Mouse (Mus musculus): Measurements from ENCODE around the gene Ago1.

The Ago1 gene

GRCm38 (mm10) chr4:126483874-126484273 lies 15.5 kb upstream of the Ago1 start:
- ChIA-PET POLR2A (no interaction called here), CTCF (no interaction called here)

GRCm38 (mm10) chr4:126482951-126483350 lies 14.6 kb upstream of the Ago1 start:
- CTCF ChIA-PET, result interaction anchor here in 2 of 4 experiments (1.0 to 1.2 kb wide), 2 partner anchors 15 to 161 kb away, joined by 3 to 5 read pairs; partner anchors contain the start of genes Adprhl2 (in 1 of the 2) and Ago1 (in 1 of the 2)

GRCm38 (mm10) chr4:126481461-126481860 lies 13.1 kb upstream of the Ago1 start:
- POLR2A ChIA-PET, result interaction anchor here in 1 of 4 experiments (2.2 kb wide), 1 partner anchor 14 kb away, joined by 9 read pairs; no protein-coding TSS in a partner anchor

More at GRCm38 (mm10) chr4:126482951-126483350, 14.6 kb upstream of the Ago1 start:
- POLR2A ChIA-PET, result interaction anchor here in 3 of 4 experiments (0.5 to 2.2 kb wide), 9 partner anchors 15 to 175 kb away, joined by 3 to 15 read pairs (median 4); partner anchors contain the start of gene Ago1 (in 1 of the 3)

GRCm38 (mm10) chr4:126480288-126480687 lies 11.9 kb upstream of the Ago1 start:
- ChIA-PET CTCF (interaction anchor here in 1 of 4 experiments (0.6 kb wide), 1 partner anchor 76 kb away, joined by 4 read pairs; no protein-coding TSS in a partner anchor), POLR2A (interaction anchor here in 3 of 4 experiments (0.5 to 1.4 kb wide), 8 partner anchors 11 to 715 kb away, joined by 3 to 8 read pairs (median 3); partner anchors contain the start of gene Ago1 (in 2 of the 3))

More at GRCm38 (mm10) chr4:126481461-126481860, 13.1 kb upstream of the Ago1 start:
- CTCF ChIA-PET, result interaction anchor here in 1 of 4 experiments (0.7 kb wide), 1 partner anchor 10 kb away, joined by 3 read pairs; no protein-coding TSS in a partner anchor

GRCm38 (mm10) chr4:126473031-126473430 lies 4.6 kb upstream of the Ago1 start:
- ChIA-PET POLR2A (interaction anchor here in 2 of 4 experiments (0.5 to 1.3 kb wide), 6 partner anchors 8 to 316 kb away, joined by 3 read pairs; no protein-coding TSS in a partner anchor), CTCF (interaction anchor here in 1 of 4 experiments (0.6 kb wide), 1 partner anchor 62 kb away, joined by 3 read pairs; no protein-coding TSS in a partner anchor)

- ChIA-PET CTCF (interaction anchor here in 2 of 4 experiments (0.6 to 2.3 kb wide), 2 partner anchors 40 to 635 kb away, joined by 4 to 11 read pairs; partner anchors contain the start of gene Ago3 (in 1 of the 2)), POLR2A (interaction anchor here (0.6 to 7.4 kb wide), 15 partner anchors 11 to 1767 kb away, joined by 3 to 84 read pairs (median 3); partner anchors contain the start of gene Ago3 (in 2 of the 4))
Measured at GRCm38 (mm10) chr4:126469334-126469733, 951 bp upstream of the Ago1 start.

GRCm38 (mm10) chr4:126468925-126469324 lies 542 bp upstream of the Ago1 start:
- CTCF ChIA-PET, result interaction anchor here (0.6 to 2.3 kb wide), 6 partner anchors 9 to 636 kb away, joined by 3 to 11 read pairs (median 4); partner anchors contain the start of gene Ago3 (in 1 of the 4)
- POLR2A ChIA-PET, result interaction anchor here (0.6 to 7.4 kb wide), 18 partner anchors 11 to 1767 kb away, joined by 3 to 84 read pairs (median 3); partner anchors contain the start of genes Ago3 (in 4 of the 4) and Map7d1 (in 1 of the 4)

- CTCF ChIA-PET, result interaction anchor here (0.5 to 2.3 kb wide), 26 partner anchors 11 to 477 kb away, joined by 3 to 13 read pairs (median 4); partner anchors contain the start of genes Ago3 (in 2 of the 4), Adprhl2 (in 1 of the 4) and Clspn (in 1 of the 4)
- POLR2A ChIA-PET, result interaction anchor here (0.5 to 7.4 kb wide), 48 partner anchors 9 to 553 kb away, joined by 3 to 84 read pairs (median 4); partner anchors contain the start of genes Ago3 (in 4 of the 4), Clspn (in 2 of the 4), Psmb2 (in 2 of the 4) and AU040320 (in 1 of the 4)
Measured at GRCm38 (mm10) chr4:126467721-126468284, 580 bp downstream of the Ago1 start.

GRCm38 (mm10) chr4:126466251-126466750 lies 2.1 kb downstream of the Ago1 start:
- ChIA-PET CTCF (interaction anchor here in 2 of 4 experiments (0.9 to 2.4 kb wide), 8 partner anchors 11 to 395 kb away, joined by 3 to 13 read pairs (median 5); partner anchors contain the start of genes Adprhl2 (in 1 of the 2), Ago3 (in 1 of the 2) and Trappc3 (in 1 of the 2)), POLR2A (interaction anchor here (0.6 to 7.4 kb wide), 84 partner anchors 10 to 1697 kb away, joined by 3 to 84 read pairs (median 5); partner anchors contain the start of genes Sfpq (in 3 of the 4), AU040320 (in 2 of the 4), Adprhl2 (in 2 of the 4) and Ago3 (in 2 of the 4))

- CTCF ChIA-PET, result interaction anchor here in 2 of 4 experiments (0.6 to 2.4 kb wide), 10 partner anchors 10 to 402 kb away, joined by 3 to 7 read pairs (median 4); partner anchors contain the start of genes Adprhl2 (in 1 of the 2), Ago3 (in 1 of the 2) and Trappc3 (in 1 of the 2)
- POLR2A ChIA-PET, result interaction anchor here (0.6 to 7.4 kb wide), 91 partner anchors 9 to 1698 kb away, joined by 3 to 84 read pairs (median 5); partner anchors contain the start of genes Ago3 (in 3 of the 4), Sfpq (in 3 of the 4), AU040320 (in 2 of the 4) and Adprhl2 (in 2 of the 4)
Measured at GRCm38 (mm10) chr4:126465843-126466242, 2.5 kb downstream of the Ago1 start.

- CTCF ChIA-PET, result interaction anchor here (0.5 to 2.4 kb wide), 13 partner anchors 9 to 229 kb away, joined by 3 to 7 read pairs (median 4); partner anchors contain the start of genes Adprhl2 (in 2 of the 4), Ago3 (in 1 of the 4) and Trappc3 (in 1 of the 4)
- POLR2A ChIA-PET, result interaction anchor here (0.5 to 7.4 kb wide), 73 partner anchors 8 to 1971 kb away, joined by 3 to 84 read pairs (median 5); partner anchors contain the start of genes Ago3 (in 4 of the 4), Adprhl2 (in 3 of the 4), Sfpq (in 3 of the 4) and AU040320 (in 2 of the 4)
Measured at GRCm38 (mm10) chr4:126464892-126465235, 3.5 kb downstream of the Ago1 start.

- ChIA-PET POLR2A (interaction anchor here (0.5 to 7.4 kb wide), 66 partner anchors 9 to 1971 kb away, joined by 3 to 84 read pairs (median 6); partner anchors contain the start of genes Ago3 (in 4 of the 4), Adprhl2 (in 3 of the 4), AU040320 (in 1 of the 4) and Mrps15 (in 1 of the 4)), CTCF (interaction anchor here (0.5 to 2.4 kb wide), 13 partner anchors 9 to 228 kb away, joined by 3 to 7 read pairs (median 4); partner anchors contain the start of genes Adprhl2 (in 2 of the 4) and Ago3 (in 1 of the 4))
Measured at GRCm38 (mm10) chr4:126464189-126464891, 4.0 kb downstream of the Ago1 start.

GRCm38 (mm10) chr4:126455441-126455840 lies 12.9 kb downstream of the Ago1 start:
- CTCF ChIA-PET, result interaction anchor here in 2 of 4 experiments (0.8 to 1.3 kb wide), 5 partner anchors 10 to 123 kb away, joined by 3 to 6 read pairs (median 3); partner anchors contain the start of gene Ago1 (in 2 of the 2)
- POLR2A ChIA-PET, result interaction anchor here (0.5 to 8.3 kb wide), 11 partner anchors 10 to 780 kb away, joined by 3 to 84 read pairs (median 3); partner anchors contain the start of genes Ago1 (in 1 of the 4) and Ago3 (in 1 of the 4)

- CTCF ChIA-PET, result interaction anchor here in 3 of 4 experiments (0.6 to 1.3 kb wide), 6 partner anchors 9 to 149 kb away, joined by 3 to 6 read pairs (median 4); partner anchors contain the start of genes Adprhl2 (in 1 of the 3) and Ago1 (in 1 of the 3)
- POLR2A ChIA-PET, result interaction anchor here (0.5 to 8.3 kb wide), 13 partner anchors 9 to 781 kb away, joined by 3 to 84 read pairs (median 3); partner anchors contain the start of genes Ago3 (in 2 of the 4) and Ago1 (in 1 of the 4)
Measured at GRCm38 (mm10) chr4:126454547-126455254, 13.7 kb downstream of the Ago1 start.

- ChIA-PET POLR2A (interaction anchor here in 1 of 4 experiments (8.3 kb wide), 1 partner anchor 18 kb away, joined by 84 read pairs; the partner anchor contains the start of gene Ago1), CTCF (no interaction called here)
Measured at GRCm38 (mm10) chr4:126450268-126450667, 18.1 kb downstream of the Ago1 start.

GRCm38 (mm10) chr4:126447126-126447525 lies 21.3 kb downstream of the Ago1 start:
- CTCF ChIA-PET, result no interaction called here
- POLR2A ChIA-PET, result interaction anchor here in 3 of 4 experiments (0.7 to 4.3 kb wide), 6 partner anchors 11 to 19 kb away, joined by 3 to 35 read pairs (median 3); partner anchors contain the start of gene Ago1 (in 1 of the 3)

Measured in embryonic stem cell, embryonic (primary cell).